Mouse (Mus musculus) urinary bladder, postnatal 25 days (tissue): ENCODE data around the gene Il17d.
A peak's percentile ranks its signal among the peaks of the same experiment; 100 is the strongest.

ENCODE experiments used
- DNase-seq: peaks from one replicate; pipeline ENCODE4 v3.0.0; 2022; ENCODE audit warnings: low spot score

The Il17d gene

GRCm38 (mm10) chr14:57535646-57536045, 11.1 kb downstream of the Il17d start:
- DNase-seq, result no peak

DNA sequence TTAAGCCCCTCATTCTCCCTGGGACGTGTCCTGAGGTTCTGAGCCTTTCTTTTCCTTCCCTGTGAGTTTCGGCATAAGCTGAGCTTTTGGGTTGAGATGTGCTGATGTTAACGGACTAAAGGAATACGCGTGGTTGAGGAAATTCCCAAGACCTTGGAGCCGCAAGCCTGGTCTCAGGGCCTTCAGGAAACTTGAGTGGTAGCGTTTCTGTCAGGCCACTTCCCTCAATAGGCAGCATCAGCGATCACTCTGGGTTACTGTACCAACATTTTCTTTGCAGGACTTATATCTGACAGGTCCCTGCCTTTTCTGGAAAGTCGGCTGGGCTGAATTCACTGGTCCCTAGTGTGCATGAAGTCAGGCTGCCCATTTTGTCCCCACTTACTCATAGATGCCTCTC, 12.2 kb downstream of the Il17d start:
- no peak for DNase-seq

- DNase-seq, result no peak
Observed at GRCm38 (mm10) chr14:57537261-57538015, 12.9 kb downstream of the Il17d start.

GRCm38 (mm10) chr14:57540683-57541082, 16.1 kb downstream of the Il17d start:
- DNase-seq, result no peak

- no peak for DNase-seq
Observed at GRCm38 (mm10) chr14:57542231-57542630, 17.7 kb downstream of the Il17d start.

DNA sequence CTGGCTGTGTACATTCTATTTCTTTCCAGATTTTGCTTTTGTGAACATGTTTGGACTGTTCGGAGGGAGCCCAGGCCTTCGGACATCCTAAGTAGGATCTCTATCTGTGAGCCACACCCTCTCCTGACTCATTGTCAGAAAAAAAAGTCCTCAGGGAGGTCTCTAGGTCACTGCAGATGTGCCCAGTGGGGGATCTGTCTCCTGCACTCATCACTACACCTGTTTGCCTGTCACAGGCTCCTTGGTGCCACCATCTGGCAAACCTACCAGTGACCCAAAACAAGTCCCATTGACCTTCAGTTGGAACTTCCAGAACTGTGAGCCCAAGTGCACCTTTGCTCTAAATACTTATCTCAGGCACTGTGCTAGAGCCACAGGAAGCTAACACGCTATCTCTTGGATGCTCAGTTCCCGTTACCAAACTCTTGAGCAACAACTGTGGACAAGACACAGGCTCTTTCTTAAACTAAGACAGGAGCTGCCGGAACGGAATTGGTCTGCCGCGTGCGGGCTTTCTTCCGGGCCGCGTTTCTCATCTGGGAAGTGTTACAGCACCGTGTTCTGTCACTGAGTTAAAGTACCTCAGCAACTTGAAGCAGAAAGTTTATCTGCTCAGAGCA, 19.0 kb downstream of the Il17d start:
- DNase-seq, result no peak

DNA sequence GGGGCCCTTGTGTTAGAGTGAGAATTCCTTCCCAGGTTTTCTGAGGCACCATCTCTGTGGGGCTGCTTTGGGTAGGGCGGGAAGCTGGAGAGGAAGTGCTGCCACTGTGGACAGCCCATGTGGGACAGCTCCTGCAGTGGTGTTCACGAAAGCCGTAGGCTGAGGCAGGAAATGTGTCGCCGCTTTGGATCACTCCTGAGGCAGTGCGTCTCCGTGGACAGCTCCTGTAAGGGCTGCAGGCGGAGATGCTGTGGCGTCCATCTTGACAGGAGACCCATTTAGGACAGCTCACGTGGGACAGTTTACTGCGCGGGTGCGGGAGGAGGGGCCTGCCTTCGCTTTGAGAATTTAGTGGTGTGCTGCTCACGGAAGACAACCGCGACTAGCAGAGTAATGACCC, 20.9 kb downstream of the Il17d start:
- no peak for DNase-seq

DNA sequence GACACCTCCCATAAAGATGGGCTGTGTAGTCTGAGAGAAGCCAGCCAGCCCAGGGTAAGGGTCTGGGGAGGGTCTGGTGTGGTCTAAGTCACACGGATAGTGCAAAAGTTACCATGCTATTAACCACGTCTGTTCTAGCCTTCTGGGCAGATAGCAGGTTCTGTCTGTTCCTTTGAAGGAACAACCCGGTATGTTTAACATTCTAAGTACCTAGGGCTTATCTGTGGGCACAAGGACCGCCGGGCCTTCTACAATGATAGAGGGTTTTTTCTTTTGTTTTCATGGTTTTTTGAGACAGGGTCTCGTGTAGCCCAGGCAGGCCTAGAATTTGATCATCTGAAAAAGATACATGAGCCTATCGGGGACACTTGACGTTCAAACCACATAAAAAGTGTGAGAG, 21.6 kb downstream of the Il17d start:
- DNase-seq, result no peak

DNA sequence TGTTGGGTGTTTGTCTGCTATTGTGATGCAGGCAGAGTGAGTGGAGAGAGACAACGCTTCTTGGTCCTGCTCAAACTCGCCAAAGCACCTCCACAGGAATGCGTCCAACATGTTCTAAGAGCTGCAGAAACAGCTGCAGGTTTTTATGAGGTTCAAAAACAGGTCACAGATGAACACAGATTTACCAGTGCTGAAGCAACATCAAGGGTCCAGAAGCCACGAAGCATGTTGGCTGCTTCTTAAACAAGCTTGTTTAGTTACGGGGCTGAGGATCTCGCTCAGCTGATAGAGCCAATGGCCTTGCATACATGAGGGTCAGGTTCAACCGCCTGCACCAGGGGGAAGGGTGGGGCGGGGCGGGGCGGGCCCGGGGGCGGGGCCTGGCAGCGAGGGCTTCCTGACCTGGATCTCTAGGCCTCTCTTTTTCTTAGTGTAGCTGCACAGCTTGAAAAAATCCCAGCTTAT, 22.0 kb downstream of the Il17d start:
- DNase-seq, result no peak

GRCm38 (mm10) chr14:57547062-57547461, 22.5 kb downstream of the Il17d start:
- DNase-seq, result no peak

DNA sequence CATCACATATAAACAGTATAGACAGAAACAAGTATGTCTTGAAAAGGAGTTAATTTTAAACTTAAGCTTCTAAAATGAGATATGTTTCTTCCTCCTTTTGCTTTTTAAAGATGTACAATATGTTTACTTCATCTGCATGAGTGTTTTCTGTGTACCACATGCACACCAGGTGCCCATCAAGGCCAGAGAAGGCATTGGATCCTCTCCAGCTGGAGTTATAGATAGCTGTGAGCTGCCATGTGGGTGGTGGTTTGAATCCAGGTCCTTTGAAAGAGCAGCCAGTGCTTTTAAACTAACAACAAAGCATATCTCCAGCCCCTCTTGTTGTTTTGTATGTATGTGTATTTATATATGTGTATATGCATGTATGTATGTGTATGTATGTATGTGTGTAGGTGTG, 28.4 kb downstream of the Il17d start:
- no peak for DNase-seq

GRCm38 (mm10) chr14:57554434-57554833, 29.9 kb downstream of the Il17d start:
- DNase-seq, result no peak

GRCm38 (mm10) chr14:57555471-57556070, 31.0 kb downstream of the Il17d start:
- no peak for DNase-seq

- no peak for DNase-seq
Observed at GRCm38 (mm10) chr14:57556922-57557321, 32.3 kb downstream of the Il17d start.

- DNase-seq, result no peak
Observed at GRCm38 (mm10) chr14:57565626-57566025, 41.0 kb downstream of the Il17d start.

DNA sequence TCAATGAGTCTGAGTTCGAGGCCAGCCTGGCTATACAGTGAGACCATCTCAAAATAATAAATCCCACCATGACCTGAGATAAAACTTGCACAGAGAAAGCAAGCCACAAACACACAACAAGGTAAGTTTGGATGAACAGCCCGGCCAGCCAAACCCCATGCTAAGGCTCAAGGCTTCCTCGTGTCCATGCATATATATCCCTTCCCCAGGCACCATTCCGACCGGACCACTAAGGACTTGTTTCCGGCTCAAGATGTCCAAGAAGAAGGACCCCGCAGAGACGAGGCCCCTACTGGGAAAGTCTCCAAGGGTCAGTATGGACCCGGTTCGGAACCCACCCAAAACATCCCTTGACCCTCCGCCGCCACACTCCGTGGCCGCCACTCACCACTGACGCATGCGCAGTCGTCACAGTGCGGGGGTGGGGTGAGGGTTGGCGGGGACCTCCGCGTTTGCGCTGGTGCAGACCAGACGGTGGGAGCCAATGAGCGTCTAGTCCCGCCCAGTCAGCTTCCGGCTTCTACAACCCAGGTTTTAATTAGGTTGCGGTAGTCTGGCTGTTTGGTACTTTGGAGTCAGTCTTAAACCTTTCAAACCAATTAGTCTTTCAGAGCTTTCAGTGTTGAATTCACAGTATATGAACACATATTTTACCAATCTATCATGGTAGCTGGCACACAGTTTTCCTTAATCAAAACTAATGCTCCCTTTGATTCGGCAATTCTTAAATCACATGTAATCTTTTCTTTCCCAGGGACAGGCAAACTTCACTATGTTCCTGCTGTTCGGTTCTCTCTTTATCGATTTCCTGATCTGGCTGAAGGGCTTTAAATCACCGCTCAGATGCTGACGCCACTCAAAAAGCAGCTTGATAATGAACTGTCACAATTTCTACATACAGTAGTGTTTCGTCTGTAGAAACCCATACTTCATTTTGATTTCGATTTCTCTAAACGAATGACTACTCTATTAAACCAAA, 46.9 kb downstream of the Il17d start, which contains the start of gene Eef1akmt1:
Gene Eef1akmt1 (minus strand): TSS at position 458 of the 979 bp plus-strand sequence.
- DNase-seq, result peak; percentile 96

- DNase-seq, result no peak
Observed at GRCm38 (mm10) chr14:57574792-57575587, 50.4 kb downstream of the Il17d start.

GRCm38 (mm10) chr14:57576364-57577060, 51.9 kb downstream of the Il17d start:
- no peak for DNase-seq

DNA sequence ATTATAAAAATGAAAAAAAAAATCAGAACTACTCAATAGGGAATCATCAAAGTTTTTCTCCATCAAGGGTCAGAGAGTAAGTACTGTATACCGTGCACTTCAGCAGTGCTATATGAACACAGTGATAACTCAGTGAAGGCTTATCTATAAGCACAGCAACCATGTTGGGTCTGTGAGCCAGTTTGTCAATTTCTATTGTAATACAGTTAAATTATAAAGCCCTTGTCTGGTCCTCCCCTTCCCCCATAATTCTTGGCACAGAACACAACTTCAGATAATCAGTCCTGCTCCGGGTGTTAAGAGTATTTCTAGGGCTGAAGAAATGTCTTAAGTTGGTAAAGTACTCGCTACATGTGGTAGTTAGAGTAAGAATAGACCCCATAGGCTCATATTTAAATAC, 67.3 kb downstream of the Il17d start:
- DNase-seq, result no peak
